Comparison of ENCODE assay signal across 9 mouse cellular contexts in the genomic region with DNA sequence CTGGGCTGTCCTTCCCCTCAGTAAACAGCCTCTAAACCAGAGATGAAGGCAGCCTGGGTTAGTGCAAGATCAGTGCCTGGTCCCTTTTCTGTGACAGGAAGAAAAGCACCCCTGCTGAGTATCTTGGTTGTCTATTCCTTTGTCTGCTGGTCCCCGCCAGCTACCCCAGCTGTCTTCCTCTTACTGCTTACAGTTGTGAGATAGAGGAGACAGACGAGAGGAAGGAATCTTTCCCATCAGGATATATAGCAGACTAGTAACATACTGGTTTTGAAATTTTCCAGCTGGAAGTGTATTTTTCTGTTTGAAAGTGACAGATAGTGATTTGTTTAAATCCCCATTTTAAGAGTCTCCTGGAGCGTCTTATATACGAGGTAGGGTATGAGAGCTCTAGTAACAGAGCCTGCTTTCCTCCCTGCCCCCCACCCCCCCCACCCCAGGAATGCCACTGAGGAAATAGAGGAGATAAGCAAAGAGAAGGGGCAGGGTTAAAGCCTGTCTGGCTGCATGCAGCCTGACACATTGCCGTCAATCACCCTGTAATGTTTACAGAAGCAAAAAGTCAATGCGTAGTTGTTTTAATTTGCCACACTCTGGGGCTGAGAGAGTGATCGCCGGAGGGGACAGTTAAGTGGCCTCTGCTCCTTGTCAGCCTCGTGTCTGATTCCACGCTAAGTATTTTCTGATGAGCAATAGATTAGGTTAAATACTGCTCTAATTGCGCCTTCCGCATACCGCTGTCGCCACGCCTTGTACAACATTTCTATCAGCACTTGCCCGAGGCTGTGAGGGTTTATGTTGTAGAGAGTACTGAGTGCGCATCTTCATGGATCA. TPM values are rescaled to one million over a fixed set of nuclear protein-coding genes. Genes with fewer than 3 reads are reported as not detected.
A peak's percentile ranks its signal among the peaks of the same experiment; 100 is the strongest.
DNase-seq lines count a peak whose midpoint lies in the region; ATAC-seq lines count a peak whose summit lies in the region.
"Had no signal": no experiment of that assay in that cellular context is flagged by ENCODE, and none has a peak within 500 bp of the region (broad histone marks: within the 10 kb centered on the region; RNA-seq: fewer than 3 reads in every experiment).

No protein-coding gene starts in this region.

- H3K27ac ChIP-seq in forebrain, embryonic 11.5 days (ENCODE audit: low read depth, low read length), result no peak overlapping the region
- no peak overlapping the region for H3K27ac ChIP-seq in forebrain, embryonic 16.5 days (ENCODE audit: low read length)
- H3K27ac ChIP-seq in lung, embryonic 16.5 days (ENCODE audit: low read length), result peak overlapping the region; percentile 16; the same call in 1 of the 2 replicates
- no peak overlapping the region for H3K27ac ChIP-seq in liver, embryonic 11.5 days (ENCODE audit: low read depth, low read length)
- H3K27ac ChIP-seq in stomach, embryonic 15.5 days, result no peak overlapping the region

- no peaks in the 10 kb centered on the region for H3K9me3 ChIP-seq in forebrain, embryonic 11.5 days (ENCODE audit: control insufficient read depth, low read length)
- no peaks in the 10 kb centered on the region for H3K9me3 ChIP-seq in forebrain, embryonic 16.5 days (ENCODE audit: control insufficient read depth, low read length)
- no peaks in the 10 kb centered on the region for H3K9me3 ChIP-seq in lung, embryonic 16.5 days (ENCODE audit: control insufficient read depth, low read length)
- no peaks in the 10 kb centered on the region for H3K9me3 ChIP-seq in liver, embryonic 11.5 days (ENCODE audit: control insufficient read depth, low read length)
- no peaks in the 10 kb centered on the region for H3K9me3 ChIP-seq in stomach, embryonic 15.5 days

- peaks cover 7% of the 10 kb centered on the region; the same call in 1 of the 2 replicates for H3K4me1 ChIP-seq in forebrain, embryonic 11.5 days (replicated peaks; ENCODE audit: control insufficient read depth, insufficient read depth, low read length)
- H3K4me1 ChIP-seq in forebrain, embryonic 16.5 days (replicated peaks; ENCODE audit: control insufficient read depth, insufficient read depth, low read length), result peaks cover 7% of the 10 kb centered on the region
- peaks cover 16% of the 10 kb centered on the region for H3K4me1 ChIP-seq in lung, embryonic 16.5 days (replicated peaks; ENCODE audit: control insufficient read depth, insufficient read depth, low read length)
- no peaks in the 10 kb centered on the region for H3K4me1 ChIP-seq in liver, embryonic 11.5 days (replicated peaks; ENCODE audit: control insufficient read depth, insufficient read depth, low read length)
- 0 out of 2 replicates have a peak, but pooled peaks cover 5% of the 10 kb centered on the region for H3K4me1 ChIP-seq in stomach, embryonic 15.5 days

- ATAC-seq in forebrain, embryonic 11.5 days (replicated peaks; ENCODE audit: low FRiP score), result no peak
- ATAC-seq in forebrain, embryonic 16.5 days, result no peak
- ATAC-seq in lung, embryonic 16.5 days (ENCODE audit: low read depth), result peak; percentile 90
- ATAC-seq in liver, embryonic 11.5 days (replicated peaks; ENCODE audit: low FRiP score), result peak; percentile 47
- no peak for ATAC-seq in stomach, embryonic 15.5 days (ENCODE audit: insufficient read depth, low FRiP score, low read depth)

- intact Hi-C loops in gastrocnemius, postnatal 14 days (cut with DNase I; ENCODE audit: low total_unique reads), result no loop called here

- WGBS in forebrain, embryonic 11.5 days, result 12% methylated on average over 17 of the region's 17 CpGs
- WGBS in forebrain, embryonic 16.5 days, result 21% methylated on average over 17 of the region's 17 CpGs
- 2% methylated on average over 17 of the region's 17 CpGs for WGBS in lung, embryonic 16.5 days
- WGBS in liver, embryonic 11.5 days, result 8% methylated on average over 17 of the region's 17 CpGs
- WGBS in stomach, embryonic 15.5 days, result 7% methylated on average over 17 of the region's 17 CpGs

- no peaks in the 10 kb centered on the region for H3K27me3 ChIP-seq in forebrain, embryonic 11.5 days (ENCODE audit: control insufficient read depth, insufficient read depth, low read length)
- 0 out of 2 replicates have a peak, but pooled peaks cover 2% of the 10 kb centered on the region for H3K27me3 ChIP-seq in forebrain, embryonic 16.5 days (replicated peaks; ENCODE audit: control insufficient read depth, insufficient read depth, low read length)
- peaks cover 15% of the 10 kb centered on the region for H3K27me3 ChIP-seq in lung, embryonic 16.5 days (ENCODE audit: control insufficient read depth, insufficient read depth, low read depth, low read length)
- peaks cover 30% of the 10 kb centered on the region for H3K27me3 ChIP-seq in liver, embryonic 11.5 days (replicated peaks; ENCODE audit: control insufficient read depth, insufficient read depth, low read length)
- H3K27me3 ChIP-seq in stomach, embryonic 15.5 days (replicated peaks), result peaks cover 3% of the 10 kb centered on the region

- 0 out of 2 replicates have a peak overlapping the region, but pooled peaks have one; percentile 5 for H3K4me2 ChIP-seq in forebrain, embryonic 11.5 days (ENCODE audit: low read depth, low read length, severe bottlenecking)
- no peak overlapping the region for H3K4me2 ChIP-seq in forebrain, embryonic 16.5 days (ENCODE audit: low read length)
- peak overlapping the region; percentile 57 for H3K4me2 ChIP-seq in lung, embryonic 16.5 days (ENCODE audit: low read depth, low read length)
- H3K4me2 ChIP-seq in liver, embryonic 11.5 days, result peak overlapping the region; percentile 41
- peak overlapping the region; percentile 32 for H3K4me2 ChIP-seq in stomach, embryonic 15.5 days

- DNase-seq in forebrain, embryonic 11.5 days (ENCODE audit: low spot score), result peak; percentile 53
- no peak for DNase-seq in lung, postnatal 10 days
- DNase-seq in liver, embryonic 11.5 days (ENCODE audit: low spot score), result no peak
- no peak for DNase-seq in cerebellum, postnatal 25 days
- DNase-seq in gastrocnemius, postnatal 14 days, result no peak
- DNase-seq: kidney, adult 2 months had no signal

- H3K9ac ChIP-seq in forebrain, embryonic 11.5 days (ENCODE audit: low read length), result no peak overlapping the region
- H3K9ac ChIP-seq in forebrain, embryonic 16.5 days (replicated peaks; ENCODE audit: low read depth, low read length), result no peak overlapping the region
- no peak overlapping the region for H3K9ac ChIP-seq in lung, embryonic 16.5 days (ENCODE audit: low read length)
- no peak overlapping the region for H3K9ac ChIP-seq in liver, embryonic 11.5 days (ENCODE audit: low read depth, low read length)
- no peak overlapping the region for H3K9ac ChIP-seq in stomach, embryonic 15.5 days

- no peak overlapping the region for H3K4me3 ChIP-seq in forebrain, embryonic 11.5 days (ENCODE audit: low read depth, low read length)
- no peak overlapping the region for H3K4me3 ChIP-seq in forebrain, embryonic 16.5 days (replicated peaks; ENCODE audit: low read length)
- H3K4me3 ChIP-seq in lung, embryonic 16.5 days (ENCODE audit: low read length), result peak overlapping the region; percentile 26
- H3K4me3 ChIP-seq in liver, embryonic 11.5 days (ENCODE audit: low read depth, low read length), result peak overlapping the region; percentile 10; the same call in 1 of the 2 replicates
- no peak overlapping the region for H3K4me3 ChIP-seq in stomach, embryonic 15.5 days (replicated peaks)

- no peaks in the 10 kb centered on the region for H3K36me3 ChIP-seq in forebrain, embryonic 11.5 days (ENCODE audit: control insufficient read depth, insufficient read depth, low read length)
- no peaks in the 10 kb centered on the region for H3K36me3 ChIP-seq in forebrain, embryonic 16.5 days (ENCODE audit: control insufficient read depth, insufficient read depth)
- no peaks in the 10 kb centered on the region for H3K36me3 ChIP-seq in lung, embryonic 16.5 days (ENCODE audit: control insufficient read depth, insufficient read depth, low read length)
- H3K36me3 ChIP-seq in liver, embryonic 11.5 days (ENCODE audit: control insufficient read depth, insufficient read depth, low read length), result no peaks in the 10 kb centered on the region
- no peaks in the 10 kb centered on the region for H3K36me3 ChIP-seq in stomach, embryonic 15.5 days

RNA-seq across cellular contexts. Expression of gene Dmrt3, which starts 34.9 kb away (rescaled TPM):
- 21.8 and 23.8 TPM in 2 replicates for polyA plus RNA-seq in forebrain, embryonic 11.5 days (2014; fragmentation: Nextera tagmentation; extraction: Ambion mirVana)
- polyA plus RNA-seq in forebrain, embryonic 16.5 days (2015; fragmentation: Nextera tagmentation; extraction: Ambion mirVana), result 1.7 and 2.6 TPM in 2 replicates
- 0.20 and 0.44 TPM in 2 replicates for polyA plus RNA-seq in lung, embryonic 16.5 days (2015; fragmentation: Nextera tagmentation; extraction: Ambion mirVana)
- 0.08 TPM in 1 of 2 replicates, not detected in the other for polyA plus RNA-seq in liver, embryonic 11.5 days (2014; fragmentation: Nextera tagmentation; extraction: Ambion mirVana)
- 0.77 TPM in 2 replicates for polyA plus RNA-seq in stomach, embryonic 15.5 days (2015; fragmentation: Nextera tagmentation; extraction: Ambion mirVana)
- total RNA-seq in gastrocnemius, postnatal 14 days (2021), result not detected
- polyA plus RNA-seq: kidney, adult 2 months had no signal

Comparison
In these comparisons a context has a peak if more than half of its experiments do, and no peak if none do; other contexts are left out.
1. ATAC-seq: peak in lung, embryonic 16.5 days (single experiment) and liver, embryonic 11.5 days (single experiment); none in forebrain, embryonic 11.5 days (single experiment), forebrain, embryonic 16.5 days (single experiment) and stomach, embryonic 15.5 days (single experiment).
2. H3K4me3 ChIP-seq: peak in lung, embryonic 16.5 days (single experiment) and liver, embryonic 11.5 days (single experiment); none in forebrain, embryonic 11.5 days (single experiment), forebrain, embryonic 16.5 days (single experiment) and stomach, embryonic 15.5 days (single experiment).